Mouse (Mus musculus) neural tube, embryonic 14.5 days (tissue): Measurements from ENCODE around the gene Pax8. TPM values are rescaled to one million over a fixed set of nuclear protein-coding genes. Genes with fewer than 3 reads are reported as not detected.
A peak's percentile ranks its signal among the peaks of the same experiment; 100 is the strongest.

Source experiments
- ATAC-seq: fragments of 200-750 bp; cut with Nextera tagmentation; 2 replicates; pipeline ENCODE4 v1.8.0; 2017; ENCODE audit warnings: low read depth, mild to moderate bottlenecking, moderate TSS enrichment, moderate library complexity
- H3K27ac ChIP-seq: fragments of 300-500 bp; sonication (generic); 2 replicates; pipeline ENCODE4 v1.5.1; 2014; ENCODE audit warnings: low read depth, mild to moderate bottlenecking, control low read depth, low read length, moderate library complexity, mixed read lengths
- H3K27me3 ChIP-seq: fragments of 300-500 bp; sonication (generic); 2 replicates; pipeline ENCODE4 v1.6.1; 2014; ENCODE audit warnings: low read length; ENCODE audit not compliant: control insufficient read depth, insufficient read depth
- H3K36me3 ChIP-seq: fragments of 300-500 bp; sonication (generic); 2 replicates; pipeline ENCODE4 v1.6.1; 2014; ENCODE audit warnings: low read length, mixed read lengths; ENCODE audit not compliant: control insufficient read depth, insufficient read depth
- H3K4me1 ChIP-seq: fragments of 300-500 bp; sonication (generic); 2 replicates; pipeline ENCODE4 v1.6.1; 2014; ENCODE audit warnings: low read length; ENCODE audit not compliant: control insufficient read depth, insufficient read depth
- H3K4me2 ChIP-seq: fragments of 300-500 bp; sonication (generic); 2 replicates; pipeline ENCODE4 v1.6.1; 2014; ENCODE audit warnings: mild to moderate bottlenecking, low read depth, low read length, control low read depth
- H3K4me3 ChIP-seq: fragments of 300-500 bp; sonication (generic); 2 replicates; pipeline ENCODE4 v1.5.1; 2014; ENCODE audit warnings: low read depth, low read length, control low read depth, mixed read lengths
- H3K9ac ChIP-seq: fragments of 300-500 bp; sonication (generic); replicated peaks from 2 replicates; pipeline ENCODE4 v1.6.1; 2014; ENCODE audit warnings: low read depth, mild to moderate bottlenecking, control low read depth, low read length, mixed read lengths
- H3K9me3 ChIP-seq: fragments of 300-500 bp; sonication (generic); 2 replicates; pipeline ENCODE4 v1.6.1; 2016; ENCODE audit warnings: low read length; ENCODE audit not compliant: control insufficient read depth
- WGBS: fragments of 180-500 bp; shearing (Covaris S2); extraction: QIAGEN DNeasy Blood & Tissue Kit; methylation state at CpG from one replicate; pipeline ENCODE4 v1.1.7; 2014; 5-methylcytosine and 5-hydroxymethylcytosine counted together
- polyA plus RNA-seq: library from polyadenylated mRNA; unstranded; fragments of >200 nt; fragmentation: Nextera tagmentation; extraction: Ambion mirVana; gene quantifications from 2 replicates; pipeline ENCODE4 v1.2.1, GENCODE M21; 2014

The Pax8 gene
- polyA plus RNA-seq, 1 experiment from 2014 or later: 64.1 TPM

- Histone ChIP-seq H3K36me3 (no peaks in the 10 kb centered on the region), H3K27me3 (peaks cover 11% of the 10 kb centered on the region), H3K4me1 (peaks cover 8% of the 10 kb centered on the region; the same call in 1 of the 2 replicates), H3K9ac (peak overlapping the region; percentile 74), H3K4me3 (peak overlapping the region; percentile 47), H3K9me3 (no peaks in the 10 kb centered on the region), H3K27ac (peak overlapping the region; percentile 81), H3K4me2 (peak overlapping the region; percentile 47)
- no peak for ATAC-seq
- WGBS: 5% methylated on average over 11 of the region's 11 CpGs
Observed at GRCm38 (mm10) chr2:24472677-24473076, 2.7 kb downstream of the Pax8 start.

- Histone ChIP-seq H3K36me3 (no peaks in the 10 kb centered on the region), H3K27me3 (peaks cover 11% of the 10 kb centered on the region), H3K4me2 (peak overlapping the region; percentile 47), H3K9ac (peak overlapping the region; percentile 44; the same call in 1 of the 2 replicates), H3K4me1 (peaks cover 8% of the 10 kb centered on the region; the same call in 1 of the 2 replicates), H3K27ac (peak overlapping the region; percentile 28; the same call in 1 of the 2 replicates), H3K9me3 (no peaks in the 10 kb centered on the region), H3K4me3 (peak overlapping the region; percentile 47)
- no peak for ATAC-seq
- WGBS: 6% methylated on average over 7 of the region's 7 CpGs
Observed at GRCm38 (mm10) chr2:24472111-24472510, 3.3 kb downstream of the Pax8 start.

- Histone ChIP-seq H3K36me3 (no peaks in the 10 kb centered on the region), H3K27me3 (no peaks in the 10 kb centered on the region; the same call in 1 of the 2 replicates), H3K4me1 (peaks cover 4% of the 10 kb centered on the region; the same call in 1 of the 2 replicates), H3K9me3 (no peaks in the 10 kb centered on the region), H3K27ac (no peak overlapping the region), H3K9ac (no peak overlapping the region), H3K4me2 (peak overlapping the region; percentile 29), H3K4me3 (no peak overlapping the region)
- no peak for ATAC-seq
- 70% methylated on average over 4 of the region's 4 CpGs for WGBS
Observed at GRCm38 (mm10) chr2:24469102-24469501, 6.3 kb downstream of the Pax8 start.

GRCm38 (mm10) chr2:24468430-24468829 lies 7.0 kb downstream of the Pax8 start:
- H3K4me3 ChIP-seq: no peak overlapping the region
- H3K27me3 ChIP-seq: no peaks in the 10 kb centered on the region; the same call in 1 of the 2 replicates
- WGBS: 46% methylated on average over 1 of the region's 1 CpGs
- no peaks in the 10 kb centered on the region for H3K4me1 ChIP-seq
- no peak overlapping the region for H3K9ac ChIP-seq
- H3K27ac ChIP-seq: no peak overlapping the region
- ATAC-seq: no peak
- no peaks in the 10 kb centered on the region for H3K36me3 ChIP-seq
- peak overlapping the region; percentile 29; the same call in 1 of the 2 replicates for H3K4me2 ChIP-seq
- H3K9me3 ChIP-seq: no peaks in the 10 kb centered on the region

GRCm38 (mm10) chr2:24467156-24467555 lies 8.2 kb downstream of the Pax8 start:
- no peaks in the 10 kb centered on the region for H3K9me3 ChIP-seq
- ATAC-seq: no peak
- no peak overlapping the region for H3K27ac ChIP-seq
- H3K4me3 ChIP-seq: no peak overlapping the region
- WGBS: 3% methylated on average over 1 of the region's 1 CpGs
- H3K9ac ChIP-seq: no peak overlapping the region
- H3K4me2 ChIP-seq: no peak overlapping the region; the same call in 1 of the 2 replicates
- no peaks in the 10 kb centered on the region for H3K4me1 ChIP-seq
- H3K27me3 ChIP-seq: no peaks in the 10 kb centered on the region; the same call in 1 of the 2 replicates
- no peaks in the 10 kb centered on the region for H3K36me3 ChIP-seq

- H3K9me3 ChIP-seq: no peaks in the 10 kb centered on the region
- no peak overlapping the region for H3K4me3 ChIP-seq
- H3K27me3 ChIP-seq: no peaks in the 10 kb centered on the region
- no peak for ATAC-seq
- no peaks in the 10 kb centered on the region for H3K4me1 ChIP-seq
- H3K4me2 ChIP-seq: no peak overlapping the region
- no peak overlapping the region for H3K9ac ChIP-seq
- no peaks in the 10 kb centered on the region for H3K36me3 ChIP-seq
- H3K27ac ChIP-seq: no peak overlapping the region
- WGBS: 16% methylated on average over 2 of the region's 2 CpGs
Observed at GRCm38 (mm10) chr2:24460808-24461127, 14.6 kb downstream of the Pax8 start.

- H3K4me1 ChIP-seq: no peaks in the 10 kb centered on the region
- H3K9me3 ChIP-seq: no peaks in the 10 kb centered on the region
- H3K9ac ChIP-seq: no peak overlapping the region
- no peaks in the 10 kb centered on the region for H3K27me3 ChIP-seq
- H3K4me2 ChIP-seq: no peak overlapping the region
- H3K27ac ChIP-seq: no peak overlapping the region
- H3K36me3 ChIP-seq: no peaks in the 10 kb centered on the region
- no peak overlapping the region for H3K4me3 ChIP-seq
- no peak for ATAC-seq
- WGBS: 43% methylated on average over 9 of the region's 9 CpGs
Observed at GRCm38 (mm10) chr2:24460112-24460807, 15.1 kb downstream of the Pax8 start.

- Histone ChIP-seq H3K4me1 (peaks cover 11% of the 10 kb centered on the region; the same call in 1 of the 2 replicates), H3K4me3 (no peak overlapping the region), H3K27me3 (no peaks in the 10 kb centered on the region), H3K27ac (0 out of 2 replicates have a peak overlapping the region, but pooled peaks have one; percentile 7), H3K9ac (no peak overlapping the region), H3K4me2 (no peak overlapping the region), H3K9me3 (no peaks in the 10 kb centered on the region), H3K36me3 (no peaks in the 10 kb centered on the region)
- ATAC-seq: no peak
- WGBS: 87% methylated on average over 4 of the region's 4 CpGs
Observed at GRCm38 (mm10) chr2:24456841-24457240, 18.6 kb downstream of the Pax8 start.

- no peak overlapping the region for H3K4me2 ChIP-seq
- peak overlapping the region; percentile 86 for H3K27ac ChIP-seq
- ATAC-seq: peak; percentile 22; the same call in 1 of the 2 replicates
- no peaks in the 10 kb centered on the region for H3K36me3 ChIP-seq
- H3K4me1 ChIP-seq: peaks cover 11% of the 10 kb centered on the region; the same call in 1 of the 2 replicates
- WGBS: 40% methylated on average over 6 of the region's 6 CpGs
- H3K27me3 ChIP-seq: no peaks in the 10 kb centered on the region
- H3K9me3 ChIP-seq: no peaks in the 10 kb centered on the region
- no peak overlapping the region for H3K9ac ChIP-seq
- no peak overlapping the region for H3K4me3 ChIP-seq
Observed at GRCm38 (mm10) chr2:24455057-24455855, 20.1 kb downstream of the Pax8 start.
